ENCODE assay signal across 7 mouse cellular contexts in genomic region chr19:56919628-56920027, GRCm38 (mm10). TPM values are rescaled to one million over a fixed set of nuclear protein-coding genes. Genes with fewer than 3 reads are reported as not detected.
A peak's percentile ranks its signal among the peaks of the same experiment; 100 is the strongest.
DNase-seq lines count a peak whose midpoint lies in the region; ATAC-seq and TF ChIP-seq lines count a peak whose summit lies in the region.

No protein-coding gene starts in this region.

- no peak overlapping the region for H3K27ac ChIP-seq in intestine, postnatal 0 days (ENCODE audit: low read depth, low read length)
- no peak overlapping the region for H3K27ac ChIP-seq in midbrain, embryonic 15.5 days

- intact Hi-C loops in gastrocnemius, postnatal 36 days (cut with DNase I), result loop anchor here (2.0 to 10.0 kb wide), 3 partner anchors 89 to 215 kb away; partner anchors contain the start of gene Afap1l2
- intact Hi-C loops in left cerebral cortex, postnatal 25 days (cut with DNase I), result loop anchor here (1.0 to 5.0 kb wide), 3 partner anchors 112 to 413 kb away; no protein-coding TSS in a partner anchor

- no peak overlapping the region for H3K4me2 ChIP-seq in intestine, postnatal 0 days (replicated peaks; ENCODE audit: low read depth)
- no peak overlapping the region for H3K4me2 ChIP-seq in midbrain, embryonic 15.5 days

- 0 out of 2 replicates have a peak, but pooled peaks have one; percentile 43 for ATAC-seq in intestine, postnatal 0 days
- ATAC-seq in midbrain, embryonic 15.5 days (replicated peaks), result peak; percentile 62; the same call in 1 of the 2 replicates

- no peak overlapping the region for H3K9ac ChIP-seq in intestine, postnatal 0 days (ENCODE audit: low read depth, low read length)
- H3K9ac ChIP-seq in midbrain, embryonic 15.5 days, result no peak overlapping the region

- DNase-seq in adrenal gland, postnatal 10 days, result peak; percentile 93
- peak; percentile 96 for DNase-seq in embryo, embryonic 10.5 days (ENCODE audit: low spot score)
- peak; percentile 76 to 87 for DNase-seq in gastrocnemius, postnatal 36 days
- peak; percentile 77 to 91 for DNase-seq in left cerebral cortex, postnatal 25 days (ENCODE audit: low spot score in 2 of 2)
- DNase-seq in spleen, postnatal 36 days (ENCODE audit: low spot score in 2 of 2), result peak; percentile 31 to 49

- H3K4me1 ChIP-seq in intestine, postnatal 0 days (replicated peaks; ENCODE audit: control insufficient read depth, insufficient read depth, low read length), result no peaks in the 10 kb centered on the region
- H3K4me1 ChIP-seq in midbrain, embryonic 15.5 days, result no peaks in the 10 kb centered on the region

- H3K27me3 ChIP-seq in intestine, postnatal 0 days (replicated peaks; ENCODE audit: control insufficient read depth, insufficient read depth, low read length), result no peaks in the 10 kb centered on the region; the same call in 1 of the 2 replicates
- H3K27me3 ChIP-seq in midbrain, embryonic 15.5 days (replicated peaks), result no peaks in the 10 kb centered on the region

- H3K9me3 ChIP-seq in intestine, postnatal 0 days (ENCODE audit: control insufficient read depth), result no peaks in the 10 kb centered on the region
- no peaks in the 10 kb centered on the region for H3K9me3 ChIP-seq in midbrain, embryonic 15.5 days

- TF ChIP-seq CTCF in intestine, postnatal 0 days (IDR thresholded peaks at IDR 0.05; ENCODE audit: low read depth), result peak; percentile 97

- 23% methylated on average over 7 of the region's 7 CpGs for WGBS in intestine, postnatal 0 days
- 26% methylated on average over 7 of the region's 7 CpGs for WGBS in midbrain, embryonic 15.5 days

- peaks cover 5% of the 10 kb centered on the region; the same call in 1 of the 2 replicates for H3K36me3 ChIP-seq in intestine, postnatal 0 days (ENCODE audit: control insufficient read depth, insufficient read depth)
- H3K36me3 ChIP-seq in midbrain, embryonic 15.5 days (replicated peaks), result no peaks in the 10 kb centered on the region

- no peak overlapping the region for H3K4me3 ChIP-seq in intestine, postnatal 0 days (ENCODE audit: low read depth, low read length)
- H3K4me3 ChIP-seq in midbrain, embryonic 15.5 days, result no peak overlapping the region

RNA-seq across cellular contexts. Expression of gene Vwa2, which starts 45.6 kb away (rescaled TPM):
- not detected for total RNA-seq in adrenal gland, postnatal 10 days (2021)
- total RNA-seq in gastrocnemius, postnatal 36 days (2021), result not detected
- 0.04 and 0.07 TPM in 2 replicates for polyA plus RNA-seq in intestine, postnatal 0 days (2015; fragmentation: Nextera tagmentation; extraction: Ambion mirVana)
- not detected for total RNA-seq in left cerebral cortex, postnatal 25 days (2021)
- polyA plus RNA-seq in midbrain, embryonic 15.5 days (2015; fragmentation: Nextera tagmentation; extraction: Ambion mirVana), result 0.56 and 0.62 TPM in 2 replicates

Comparison
In these comparisons a context has a peak if more than half of its experiments do, and no peak if none do; other contexts are left out.
1. DNase-seq: peak in every context shown above with its lines; median percentile 96 in embryo, embryonic 10.5 days; 93 in adrenal gland, postnatal 10 days; 84 in left cerebral cortex, postnatal 25 days; 82 in gastrocnemius, postnatal 36 days; 40 in spleen, postnatal 36 days.